Mouse (Mus musculus): ENCODE results near the gene Cst10.

Gene Cst10

DNA sequence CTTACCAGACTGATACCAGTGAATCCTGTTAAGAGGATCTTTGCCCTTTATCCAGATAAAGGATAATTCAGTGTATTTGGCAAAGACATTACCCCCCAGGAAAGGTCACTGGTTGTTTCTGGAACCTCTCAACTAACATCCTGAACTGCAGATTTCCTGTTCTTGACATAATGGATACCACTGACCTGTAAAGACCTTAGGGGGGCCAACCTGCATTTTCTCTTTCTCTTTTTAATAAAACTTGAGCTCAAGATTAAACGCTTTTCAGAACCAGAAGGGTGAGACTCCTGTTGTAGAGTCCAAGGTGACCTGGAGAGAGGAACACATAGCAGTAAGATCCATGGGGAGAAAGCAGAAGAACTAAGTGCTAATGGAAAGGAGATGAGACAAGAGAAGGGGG, at the start of gene Cst10:
Gene Cst10 (plus strand): TSS at position 301 of the 400 bp plus-strand sequence.
- no peak for DNase-seq

- no peak for DNase-seq
These were observed 11.9 kb upstream of the Cst10 start for GRCm38 (mm10) chr2:149392951-149393350.

DNA sequence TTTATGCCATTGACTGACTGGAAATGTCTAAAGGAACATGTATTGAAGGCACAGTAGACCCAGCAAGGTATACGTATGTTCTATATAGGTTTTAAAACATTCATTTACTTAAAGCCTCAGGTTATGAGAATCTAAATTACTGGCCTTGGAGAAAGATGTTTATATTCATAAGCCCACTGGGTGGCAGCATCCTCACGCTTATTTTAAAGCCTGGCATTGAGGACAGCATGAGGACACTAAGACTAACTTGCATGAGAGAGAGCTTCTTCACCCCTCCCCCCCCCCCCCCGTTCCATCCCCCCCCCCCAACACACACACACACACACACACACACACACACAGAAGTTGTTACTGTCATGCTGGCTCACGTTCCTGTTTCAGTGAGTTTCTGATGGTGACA, 17.7 kb downstream of the Cst10 start:
- no peak for DNase-seq

All from thymus, adult 18-20 months (tissue).